Mouse (Mus musculus) hindbrain, embryonic 10.5 days (tissue): ENCODE data around the gene Dgkg. TPM values are rescaled to one million over a fixed set of nuclear protein-coding genes. Genes with fewer than 3 reads are reported as not detected.

Source experiments
- DNase-seq: peaks from one replicate; pipeline ENCODE4 v3.0.0-alpha.2; 2017; ENCODE audit warnings: low spot score
- H3K27ac ChIP-seq: fragments of 300-500 bp; sonication (generic); 2 replicates; pipeline ENCODE4 v1.5.1; 2016; ENCODE audit warnings: mild to moderate bottlenecking, moderate library complexity
- H3K27me3 ChIP-seq: fragments of 300-500 bp; sonication (generic); 2 replicates; pipeline ENCODE4 v1.6.1; 2016; ENCODE audit warnings: mild to moderate bottlenecking; ENCODE audit not compliant: poor library complexity, insufficient read depth, severe bottlenecking
- H3K36me3 ChIP-seq: fragments of 300-500 bp; sonication (generic); 2 replicates; pipeline ENCODE4 v1.6.1; 2016; ENCODE audit warnings: mild to moderate bottlenecking, moderate library complexity
- H3K4me1 ChIP-seq: fragments of 300-500 bp; sonication (generic); replicated peaks from 2 replicates; pipeline ENCODE4 v1.6.1; 2016; ENCODE audit warnings: mild to moderate bottlenecking
- H3K4me3 ChIP-seq: fragments of 300-500 bp; sonication (generic); 2 replicates; pipeline ENCODE4 v1.5.1; 2016; ENCODE audit warnings: mild to moderate bottlenecking, moderate library complexity
- H3K9me3 ChIP-seq: fragments of 300-500 bp; sonication (generic); 2 replicates; pipeline ENCODE4 v1.6.1; 2016; ENCODE audit warnings: mild to moderate bottlenecking, moderate library complexity
- WGBS: fragments of 180-500 bp; shearing (Covaris S2); methylation state at CpG from one replicate; pipeline ENCODE4 v1.1.7; 2016; 5-methylcytosine and 5-hydroxymethylcytosine counted together
- polyA plus RNA-seq: library from polyadenylated mRNA; unstranded; fragments of >200 nt; fragmentation: Nextera tagmentation; extraction: Ambion mirVana; gene quantifications from 2 replicates; pipeline ENCODE4 v1.2.1, GENCODE M21; 2016

Dgkg gene
- polyA plus RNA-seq, 1 experiment from 2014 or later = 0.20 TPM

DNA sequence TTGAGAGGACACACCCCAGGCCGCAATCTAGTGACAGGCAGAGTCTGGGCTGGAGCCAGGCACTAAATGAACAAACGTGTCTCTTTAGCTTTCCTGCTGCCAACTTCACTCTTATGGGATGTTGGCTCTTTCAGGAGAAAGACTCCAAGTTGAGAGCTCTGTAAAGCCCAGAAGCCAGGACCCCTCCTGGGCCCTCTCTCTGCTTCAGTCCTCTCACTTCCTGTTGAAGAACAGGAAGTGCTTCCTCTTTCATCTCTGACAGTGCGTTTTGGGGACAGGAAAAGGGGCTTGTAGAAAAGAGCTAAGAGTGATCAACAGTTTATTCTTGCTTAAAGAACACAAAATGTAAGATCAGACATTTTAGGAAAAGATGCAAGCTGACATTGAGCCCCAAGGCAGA is 159.0 kb downstream of the Dgkg start:
- H3K27me3 ChIP-seq = no peaks in the 10 kb centered on the region
- no peaks in the 10 kb centered on the region for H3K4me1 ChIP-seq
- H3K36me3 ChIP-seq = no peaks in the 10 kb centered on the region
- H3K4me3 ChIP-seq = no peak overlapping the region
- WGBS = 75% methylated on average over 3 of the region's 3 CpGs
- no peak overlapping the region for H3K27ac ChIP-seq
- no peak for DNase-seq
- H3K9me3 ChIP-seq = no peaks in the 10 kb centered on the region

DNA sequence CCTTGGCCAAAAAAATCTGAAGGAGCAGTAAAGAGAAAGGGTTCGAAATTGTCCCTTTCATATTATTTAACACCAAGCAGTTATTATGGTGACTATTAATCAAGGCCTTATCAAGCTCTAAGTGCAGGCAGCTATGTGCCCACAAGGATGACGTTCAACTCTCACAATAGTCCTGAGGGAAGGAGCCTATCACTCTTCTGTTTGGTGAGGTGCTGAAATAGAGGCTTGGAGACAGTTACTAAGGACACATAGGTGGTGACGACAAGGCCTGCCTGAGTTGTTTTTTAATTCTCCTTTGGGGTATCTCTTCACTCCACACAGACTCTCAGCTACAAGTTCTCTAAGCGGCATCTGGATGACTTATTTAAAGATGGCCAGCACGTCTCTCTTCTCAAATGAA is 161.8 kb downstream of the Dgkg start:
- Histone ChIP-seq H3K36me3 (no peaks in the 10 kb centered on the region), H3K27ac (no peak overlapping the region), H3K9me3 (no peaks in the 10 kb centered on the region), H3K4me3 (no peak overlapping the region), H3K27me3 (no peaks in the 10 kb centered on the region), H3K4me1 (peaks cover 8% of the 10 kb centered on the region; the same call in 1 of the 2 replicates)
- no peak for DNase-seq
- 82% methylated on average over 5 of the region's 5 CpGs for WGBS

GRCm38 (mm10) chr16:22494815-22495214 is 162.2 kb downstream of the Dgkg start:
- Histone ChIP-seq H3K4me1 (peaks cover 9% of the 10 kb centered on the region; the same call in 1 of the 2 replicates), H3K36me3 (no peaks in the 10 kb centered on the region), H3K27ac (no peak overlapping the region), H3K27me3 (no peaks in the 10 kb centered on the region), H3K9me3 (no peaks in the 10 kb centered on the region), H3K4me3 (no peak overlapping the region)
- 89% methylated on average over 5 of the region's 5 CpGs for WGBS
- DNase-seq = no peak

GRCm38 (mm10) chr16:22493396-22493795 is 163.6 kb downstream of the Dgkg start:
- DNase-seq = no peak
- Histone ChIP-seq H3K9me3 (no peaks in the 10 kb centered on the region), H3K36me3 (no peaks in the 10 kb centered on the region), H3K4me1 (peaks cover 9% of the 10 kb centered on the region; the same call in 1 of the 2 replicates), H3K27me3 (no peaks in the 10 kb centered on the region), H3K27ac (no peak overlapping the region), H3K4me3 (no peak overlapping the region)
- WGBS = 77% methylated on average over 4 of the region's 4 CpGs

DNA sequence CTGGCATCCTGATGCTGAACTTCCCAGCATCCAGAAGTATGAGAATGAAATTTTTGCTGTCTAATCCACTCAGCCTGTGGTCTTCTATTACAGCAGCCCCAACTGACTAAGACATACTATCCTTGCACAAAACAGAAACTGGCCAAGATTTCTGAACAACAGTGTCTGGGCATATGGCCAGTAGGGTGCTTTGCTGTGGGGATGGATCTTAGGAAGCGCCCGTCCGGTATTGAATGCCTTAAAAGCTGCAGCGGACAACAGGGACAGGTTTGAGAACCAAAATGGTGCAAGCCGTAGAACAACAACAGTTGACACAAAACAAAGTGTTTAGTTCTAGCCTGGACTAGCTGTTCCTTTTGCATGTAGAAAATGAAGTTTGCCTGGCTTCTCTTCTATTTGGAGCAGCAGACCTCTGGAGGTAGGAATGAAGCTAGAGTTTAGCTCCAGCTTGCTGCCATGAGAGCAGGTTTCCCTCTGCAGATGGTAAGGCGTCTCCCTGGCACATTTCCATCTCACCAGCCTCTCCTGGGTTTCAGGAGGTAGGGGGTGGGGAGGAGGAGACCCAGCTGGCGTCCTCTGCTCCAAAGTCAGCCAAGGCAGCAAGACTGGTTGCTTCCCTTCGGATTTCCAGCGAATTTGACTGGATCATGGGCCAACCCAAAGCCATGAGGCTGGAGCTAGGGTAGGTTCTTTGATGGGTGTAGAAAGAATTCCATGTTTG is 165.4 kb downstream of the Dgkg start:
- Histone ChIP-seq H3K36me3 (no peaks in the 10 kb centered on the region), H3K9me3 (no peaks in the 10 kb centered on the region), H3K4me1 (peaks cover 9% of the 10 kb centered on the region; the same call in 1 of the 2 replicates), H3K27me3 (no peaks in the 10 kb centered on the region), H3K27ac (no peak overlapping the region), H3K4me3 (no peak overlapping the region)
- WGBS = 87% methylated on average over 9 of the region's 9 CpGs
- DNase-seq = no peak

DNA sequence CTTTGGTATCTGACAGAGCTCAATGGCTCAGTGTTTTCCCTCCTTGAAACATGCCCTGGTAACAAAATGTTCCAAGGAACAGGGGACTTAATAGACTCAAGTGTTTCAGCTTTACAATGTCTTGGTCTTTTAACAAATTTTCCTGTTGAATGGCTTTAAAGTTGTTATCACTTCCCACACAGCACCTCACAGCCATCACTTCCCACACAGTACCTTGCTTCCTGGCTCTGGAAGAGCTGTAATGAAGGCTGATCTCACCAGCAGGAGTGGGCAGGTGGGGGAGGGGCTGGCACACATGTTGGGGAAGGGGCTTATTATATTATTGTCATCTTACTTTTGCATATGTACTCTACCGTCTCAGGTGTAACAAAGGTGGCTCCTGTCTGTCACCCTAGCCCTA is 173.1 kb downstream of the Dgkg start:
- no peaks in the 10 kb centered on the region for H3K9me3 ChIP-seq
- no peaks in the 10 kb centered on the region for H3K36me3 ChIP-seq
- H3K4me3 ChIP-seq = no peak overlapping the region
- H3K27me3 ChIP-seq = no peaks in the 10 kb centered on the region
- H3K27ac ChIP-seq = no peak overlapping the region
- DNase-seq = no peak
- WGBS = 86% methylated on average over 1 of the region's 1 CpGs
- no peaks in the 10 kb centered on the region for H3K4me1 ChIP-seq

- no peaks in the 10 kb centered on the region for H3K9me3 ChIP-seq
- no peaks in the 10 kb centered on the region for H3K27me3 ChIP-seq
- no peak overlapping the region for H3K4me3 ChIP-seq
- 94% methylated on average over 8 of the region's 8 CpGs for WGBS
- no peak overlapping the region for H3K27ac ChIP-seq
- DNase-seq = no peak
- H3K4me1 ChIP-seq = no peaks in the 10 kb centered on the region
- H3K36me3 ChIP-seq = no peaks in the 10 kb centered on the region
Observed at GRCm38 (mm10) chr16:22479322-22479721, 177.7 kb downstream of the Dgkg start.

GRCm38 (mm10) chr16:22471728-22472127 is 185.3 kb downstream of the Dgkg start:
- H3K4me1 ChIP-seq = no peaks in the 10 kb centered on the region
- DNase-seq = no peak
- 86% methylated on average over 2 of the region's 2 CpGs for WGBS
- no peaks in the 10 kb centered on the region for H3K9me3 ChIP-seq
- no peak overlapping the region for H3K4me3 ChIP-seq
- H3K36me3 ChIP-seq = no peaks in the 10 kb centered on the region
- no peak overlapping the region for H3K27ac ChIP-seq
- no peaks in the 10 kb centered on the region for H3K27me3 ChIP-seq

- 83% methylated on average over 11 of the region's 11 CpGs for WGBS
- Histone ChIP-seq H3K4me1 (no peaks in the 10 kb centered on the region), H3K36me3 (no peaks in the 10 kb centered on the region), H3K27me3 (no peaks in the 10 kb centered on the region), H3K4me3 (no peak overlapping the region), H3K9me3 (no peaks in the 10 kb centered on the region), H3K27ac (no peak overlapping the region)
- no peak for DNase-seq
Observed at GRCm38 (mm10) chr16:22469385-22469784, 187.6 kb downstream of the Dgkg start.

DNA sequence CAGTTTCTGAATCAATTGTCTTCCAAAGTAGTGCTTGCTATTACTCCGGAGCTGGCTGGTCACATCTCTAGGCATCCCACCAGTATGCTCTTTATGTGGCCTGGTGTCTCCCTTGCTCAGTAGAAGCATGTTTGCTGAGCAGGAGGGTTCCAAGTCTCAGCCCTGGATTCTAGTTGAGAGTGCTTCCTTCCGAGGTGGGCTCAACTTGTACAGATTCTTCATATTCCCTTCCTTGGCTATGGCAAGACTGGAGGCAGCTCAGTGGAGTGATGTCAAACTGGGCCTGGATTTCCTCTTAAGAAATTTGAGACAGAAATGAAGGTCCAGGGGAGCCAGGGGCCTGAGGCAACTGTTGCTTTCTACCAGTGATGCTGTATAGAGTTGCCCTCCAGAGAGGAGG is 189.9 kb downstream of the Dgkg start:
- Histone ChIP-seq H3K27ac (no peak overlapping the region), H3K36me3 (no peaks in the 10 kb centered on the region), H3K4me3 (no peak overlapping the region), H3K9me3 (no peaks in the 10 kb centered on the region), H3K4me1 (no peaks in the 10 kb centered on the region), H3K27me3 (no peaks in the 10 kb centered on the region)
- no peak for DNase-seq
- 89% methylated on average over 2 of the region's 2 CpGs for WGBS

- no peak overlapping the region for H3K4me3 ChIP-seq
- no peak for DNase-seq
- WGBS = 82% methylated on average over 11 of the region's 11 CpGs
- no peaks in the 10 kb centered on the region for H3K27me3 ChIP-seq
- H3K9me3 ChIP-seq = no peaks in the 10 kb centered on the region
- H3K36me3 ChIP-seq = no peaks in the 10 kb centered on the region
- no peak overlapping the region for H3K27ac ChIP-seq
- no peaks in the 10 kb centered on the region for H3K4me1 ChIP-seq
Observed at GRCm38 (mm10) chr16:22466381-22466780, 190.6 kb downstream of the Dgkg start.

GRCm38 (mm10) chr16:22462220-22462619 is 194.8 kb downstream of the Dgkg start:
- no peaks in the 10 kb centered on the region for H3K36me3 ChIP-seq
- H3K27me3 ChIP-seq = no peaks in the 10 kb centered on the region
- H3K4me3 ChIP-seq = no peak overlapping the region
- 84% methylated on average over 3 of the region's 3 CpGs for WGBS
- H3K27ac ChIP-seq = no peak overlapping the region
- no peaks in the 10 kb centered on the region for H3K9me3 ChIP-seq
- DNase-seq = no peak
- H3K4me1 ChIP-seq = no peaks in the 10 kb centered on the region

- no peaks in the 10 kb centered on the region for H3K9me3 ChIP-seq
- 70% methylated on average over 6 of the region's 6 CpGs for WGBS
- DNase-seq = no peak
- no peak overlapping the region for H3K4me3 ChIP-seq
- H3K27ac ChIP-seq = no peak overlapping the region
- H3K4me1 ChIP-seq = no peaks in the 10 kb centered on the region; the same call in 1 of the 2 replicates
- H3K36me3 ChIP-seq = no peaks in the 10 kb centered on the region
- no peaks in the 10 kb centered on the region for H3K27me3 ChIP-seq
Observed at GRCm38 (mm10) chr16:22461728-22462127, 195.3 kb downstream of the Dgkg start.

GRCm38 (mm10) chr16:22460960-22461359 is 196.1 kb downstream of the Dgkg start:
- DNase-seq = no peak
- peaks cover 3% of the 10 kb centered on the region for H3K4me1 ChIP-seq
- H3K27ac ChIP-seq = no peak overlapping the region
- H3K4me3 ChIP-seq = no peak overlapping the region
- no peaks in the 10 kb centered on the region for H3K27me3 ChIP-seq
- no peaks in the 10 kb centered on the region for H3K9me3 ChIP-seq
- 82% methylated on average over 1 of the region's 1 CpGs for WGBS
- H3K36me3 ChIP-seq = no peaks in the 10 kb centered on the region
